Mouse (Mus musculus) MEL (cell line): ENCODE measurements around the gene Fam214a. TPM values are rescaled to one million over a fixed set of nuclear protein-coding genes. Genes with fewer than 3 reads are reported as not detected.

ENCODE experiments used
- DNase-seq: peaks from one replicate; pipeline ENCODE4 v3.0.0; 2011; ENCODE audit warnings: low read depth, low spot score
- H3K27ac ChIP-seq: 2 replicates; pipeline ENCODE4 v1.5.1; 2012; ENCODE audit warnings: low read depth, mild to moderate bottlenecking, control low read depth, low read length, moderate library complexity; ENCODE audit not compliant: control insufficient read depth
- H3K27me3 ChIP-seq, 2 experiments: fragments of 150-350 bp in 1 of 2; sonication (generic) in 1 of 2; 2 replicates each; pipeline ENCODE4 v1.6.1; 2012; ENCODE audit warnings: low read length in 2 of 2, mild to moderate bottlenecking in 2 of 2, improper control_type of control experiment in 1 of 2, moderate library complexity in 1 of 2; ENCODE audit not compliant: insufficient read depth in 2 of 2, control insufficient read depth in 1 of 2
- H3K36me3 ChIP-seq, 2 experiments: 2 replicates each; pipeline ENCODE4 v1.6.1; 2012 to 2014; ENCODE audit warnings: low read length in 2 of 2, improper control_type of control experiment in 1 of 2, inconsistent platforms in 1 of 2, mild to moderate bottlenecking in 1 of 2; ENCODE audit not compliant: insufficient read depth in 2 of 2, control insufficient read depth in 1 of 2
- H3K4me1 ChIP-seq, 2 experiments: fragments of 150-350 bp in 1 of 2; sonication (generic) in 1 of 2; 2 replicates each; pipeline ENCODE4 v1.6.1; 2012; ENCODE audit warnings: low read length in 2 of 2, improper control_type of control experiment in 1 of 2, mild to moderate bottlenecking in 1 of 2; ENCODE audit not compliant: insufficient read depth in 2 of 2, control insufficient read depth in 1 of 2
- H3K4me3 ChIP-seq, 2 experiments: fragments of 150-350 bp in 1 of 2; sonication (generic) in 1 of 2; 2 replicates each; pipeline ENCODE4 v1.5.1; 2012; ENCODE audit warnings: low read depth in 2 of 2, low read length in 2 of 2, mild to moderate bottlenecking in 2 of 2, moderate library complexity in 2 of 2, control low read depth in 1 of 2, improper control_type of control experiment in 1 of 2; ENCODE audit not compliant: control insufficient read depth in 1 of 2, insufficient read depth in 1 of 2
- H3K79me2 ChIP-seq: 2 replicates; pipeline ENCODE4 v1.6.1; 2012; ENCODE audit warnings: mild to moderate bottlenecking, low read length, moderate library complexity; ENCODE audit not compliant: control insufficient read depth, poor library complexity, insufficient read depth
- H3K9ac ChIP-seq: 2 replicates; pipeline ENCODE4 v1.6.1; 2012; ENCODE audit warnings: low read depth, mild to moderate bottlenecking, control low read depth, low read length, moderate library complexity; ENCODE audit not compliant: control insufficient read depth, poor library complexity, severe bottlenecking
- H3K9me3 ChIP-seq: fragments of 150-350 bp; sonication (generic); replicated peaks from 2 replicates; pipeline ENCODE4 v1.6.1; 2012; ENCODE audit warnings: mild to moderate bottlenecking, low read length, improper control_type of control experiment, moderate library complexity; ENCODE audit not compliant: insufficient read depth
- BHLHE40 ChIP-seq: IDR thresholded peaks from 2 replicates; pipeline ENCODE4 v1.6.1; 2012; ENCODE audit warnings: low read depth, mild to moderate bottlenecking, inconsistent platforms, low read length, improper control_type of control experiment, borderline replicate concordance
- CHD2 ChIP-seq: IDR thresholded peaks from 2 replicates; pipeline ENCODE4 v1.6.1; 2011; ENCODE audit warnings: low read length, improper control_type of control experiment
- ELF1 ChIP-seq: IDR thresholded peaks from 2 replicates; pipeline ENCODE4 v1.6.1; 2014; ENCODE audit warnings: low read depth, mild to moderate bottlenecking, inconsistent platforms, low read length, improper control_type of control experiment, moderate library complexity
- EP300 ChIP-seq, 2 experiments: IDR thresholded peaks; 2 replicates each; pipeline ENCODE4 v1.6.1; 2011; ENCODE audit warnings: improper control_type of control experiment in 2 of 2, low read length in 2 of 2, low read depth in 1 of 2, mild to moderate bottlenecking in 1 of 2
- ETS1 ChIP-seq: IDR thresholded peaks from 2 replicates; pipeline ENCODE4 v1.6.1; 2012; ENCODE audit warnings: low read depth, mild to moderate bottlenecking, inconsistent platforms, low read length, improper control_type of control experiment, moderate library complexity
- HCFC1 ChIP-seq: IDR thresholded peaks from 2 replicates; pipeline ENCODE4 v1.6.1; 2012; ENCODE audit warnings: low read depth, mild to moderate bottlenecking, inconsistent platforms, low read length, improper control_type of control experiment, moderate library complexity
- JUND ChIP-seq: IDR thresholded peaks from 2 replicates; pipeline ENCODE4 v1.6.1; 2011; ENCODE audit warnings: low read depth, mild to moderate bottlenecking, improper control_type of control experiment, low read length
- MAFK ChIP-seq: IDR thresholded peaks from 2 replicates; pipeline ENCODE4 v1.6.1; 2011; ENCODE audit warnings: low read depth, mild to moderate bottlenecking, low read length, improper control_type of control experiment, borderline replicate concordance
- MAZ ChIP-seq: IDR thresholded peaks from 2 replicates; pipeline ENCODE4 v1.6.1; 2012; ENCODE audit warnings: low read depth, mild to moderate bottlenecking, inconsistent platforms, low read length, improper control_type of control experiment
- MEF2A ChIP-seq: IDR thresholded peaks from 2 replicates; pipeline ENCODE4 v1.6.1; 2014; ENCODE audit warnings: low read depth, mild to moderate bottlenecking, inconsistent platforms, low read length, improper control_type of control experiment; ENCODE audit not compliant: poor library complexity, insufficient replicate concordance, severe bottlenecking; ENCODE audit errors: extremely low read depth
- MXI1 ChIP-seq: IDR thresholded peaks from 2 replicates; pipeline ENCODE4 v1.6.1; 2011; ENCODE audit warnings: mild to moderate bottlenecking, low read depth, low read length, improper control_type of control experiment
- MYB ChIP-seq: IDR thresholded peaks from 2 replicates; pipeline ENCODE4 v1.6.1; 2011; ENCODE audit warnings: mild to moderate bottlenecking, low read depth, low read length, improper control_type of control experiment
- MYC ChIP-seq: IDR thresholded peaks from 2 replicates; pipeline ENCODE4 v1.6.1; 2011; ENCODE audit warnings: low read depth, mild to moderate bottlenecking, low read length, improper control_type of control experiment, moderate library complexity
- NELFE ChIP-seq: IDR thresholded peaks from 2 replicates; pipeline ENCODE4 v1.6.1; 2011; ENCODE audit warnings: low read depth, low read length, improper control_type of control experiment
- NRF1 ChIP-seq: IDR thresholded peaks from 2 replicates; pipeline ENCODE4 v1.6.1; 2014; ENCODE audit warnings: low read depth, mild to moderate bottlenecking, inconsistent platforms, low read length, improper control_type of control experiment, moderate library complexity; ENCODE audit not compliant: poor library complexity, insufficient read depth, severe bottlenecking
- POLR2AphosphoS2 ChIP-seq: IDR thresholded peaks from 2 replicates; pipeline ENCODE4 v1.6.1; 2011; ENCODE audit warnings: low read length, improper control_type of control experiment
- POLR2AphosphoS5 ChIP-seq: IDR thresholded peaks from 2 replicates; pipeline ENCODE4 v1.6.1; 2012; ENCODE audit warnings: low read depth, borderline replicate concordance, mild to moderate bottlenecking, inconsistent platforms, low read length, moderate library complexity, mixed read lengths
- RAD21 ChIP-seq: IDR thresholded peaks from 2 replicates; pipeline ENCODE4 v1.6.1; 2011; ENCODE audit warnings: mild to moderate bottlenecking, low read depth, low read length, improper control_type of control experiment
- SMC3 ChIP-seq: IDR thresholded peaks from 2 replicates; pipeline ENCODE4 v1.6.1; 2011; ENCODE audit warnings: low read depth, low read length, improper control_type of control experiment
- UBTF ChIP-seq: IDR thresholded peaks from 2 replicates; pipeline ENCODE4 v1.6.1; 2012; ENCODE audit warnings: low read depth, mild to moderate bottlenecking, inconsistent platforms, low read length, improper control_type of control experiment, moderate library complexity, borderline replicate concordance; ENCODE audit not compliant: insufficient read depth
- USF2 ChIP-seq, 2 experiments: IDR thresholded peaks; 2 replicates each; pipeline ENCODE4 v1.6.1; 2011 to 2012; ENCODE audit warnings: improper control_type of control experiment in 2 of 2, low read length in 2 of 2, borderline replicate concordance in 1 of 2, inconsistent platforms in 1 of 2, low read depth in 1 of 2, mild to moderate bottlenecking in 1 of 2; ENCODE audit not compliant: insufficient read depth in 1 of 2
- ZC3H11A ChIP-seq: IDR thresholded peaks from 2 replicates; pipeline ENCODE4 v1.6.1; 2012; ENCODE audit warnings: low read depth, mild to moderate bottlenecking, inconsistent platforms, low read length, improper control_type of control experiment
- ZNF384 ChIP-seq: IDR thresholded peaks from 2 replicates; pipeline ENCODE4 v1.6.1; 2012; ENCODE audit warnings: low read depth, mild to moderate bottlenecking, inconsistent platforms, low read length, improper control_type of control experiment
- polyA plus RNA-seq, 2 experiments: library from polyadenylated mRNA; stranded (reverse) in 1 of 2; unstranded in 1 of 2; fragments of >175 nt in 1 of 2; fragments of >200 nt in 1 of 2; gene quantifications; 2 replicates each; pipeline versions ENCODE4 v1.2.1 to v1.2.4; 2012; ENCODE audit warnings: low replicate concordance in 2 of 2, low read depth in 1 of 2; ENCODE audit not compliant: insufficient read length in 2 of 2, insufficient read depth in 1 of 2, missing spikeins in 1 of 2
- total RNA-seq: library from RNA; depleted of rRNA; stranded (reverse); fragments of 300-350 nt; gene quantifications from 2 replicates; pipeline ENCODE4 v1.2.3, GENCODE M21; 2012

Fam214a gene
- total and polyA plus RNA-seq, 3 experiments = 2.3 to 3.9 TPM; not detected in 1

GRCm38 (mm10) chr9:74989990-74990389, 37.3 kb downstream of the Fam214a start:
- Histone ChIP-seq H3K79me2 (no peaks in the 10 kb centered on the region), H3K4me3 (no peak overlapping the region), H3K27me3 (no peaks in the 10 kb centered on the region), H3K27ac (no peak overlapping the region), H3K9me3 (no peaks in the 10 kb centered on the region), H3K36me3 (no peaks in the 10 kb centered on the region), H3K9ac (no peak overlapping the region), H3K4me1 (no peaks in the 10 kb centered on the region)
- TF ChIP-seq RAD21 (no peak), CHD2 (no peak), MXI1 (no peak), MYB (no peak), NELFE (no peak), POLR2AphosphoS5 (no peak), JUND (no peak), UBTF (no peak), SMC3 (no peak), USF2 (IDR thresholded peaks at IDR 0.05; ENCODE audit: borderline replicate concordance in 1 of 2, insufficient read depth in 1 of 2, low read depth in 1 of 2, low read length in 2 of 2) (no peak)
- no peak for DNase-seq

GRCm38 (mm10) chr9:74994611-74995257, 42.0 kb downstream of the Fam214a start:
- H3K4me1 ChIP-seq = no peaks in the 10 kb centered on the region
- H3K79me2 ChIP-seq = no peaks in the 10 kb centered on the region
- H3K4me3 ChIP-seq = no peak overlapping the region
- DNase-seq = no peak
- H3K27me3 ChIP-seq = no peaks in the 10 kb centered on the region
- TF ChIP-seq SMC3 = no peak
- no peak for TF ChIP-seq BHLHE40
- TF ChIP-seq ZNF384 = no peak
- TF ChIP-seq ETS1 = no peak
- TF ChIP-seq JUND = no peak
- TF ChIP-seq EP300 (IDR thresholded peaks at IDR 0.05; ENCODE audit: low read depth in 1 of 2, low read length in 2 of 2) = no peak
- no peak for TF ChIP-seq USF2 (IDR thresholded peaks at IDR 0.05; ENCODE audit: borderline replicate concordance in 1 of 2, insufficient read depth in 1 of 2, low read depth in 1 of 2, low read length in 2 of 2)
- no peak for TF ChIP-seq POLR2AphosphoS2
- no peak for TF ChIP-seq MXI1
- no peak for TF ChIP-seq MEF2A
- no peak for TF ChIP-seq NRF1
- TF ChIP-seq MYC = no peak
- TF ChIP-seq ZC3H11A = no peak
- TF ChIP-seq MAFK = no peak
- TF ChIP-seq ELF1 = no peak
- TF ChIP-seq MYB = no peak
- TF ChIP-seq HCFC1 = no peak
- no peak for TF ChIP-seq MAZ
- no peak for TF ChIP-seq POLR2AphosphoS5
- no peaks in the 10 kb centered on the region for H3K9me3 ChIP-seq
- H3K27ac ChIP-seq = no peak overlapping the region
- no peaks in the 10 kb centered on the region; a peak in 2 of 4 replicates for H3K36me3 ChIP-seq
- H3K9ac ChIP-seq = no peak overlapping the region
